Mouse (Mus musculus): Measurements from ENCODE around the gene Wdr61. TPM values are rescaled to one million over a fixed set of nuclear protein-coding genes. Genes with fewer than 3 reads are reported as not detected.

Gene Wdr61
- 22.5 and 29.2 TPM in 2 replicates for total RNA-seq (2017)

GRCm38 (mm10) chr9:54733921-54734638 lies at the start of gene Wdr61:
Gene Wdr61 (minus strand): TSS chr9:54734519.
- ATAC-seq (ENCODE audit: extremely low read depth, insufficient number of reproducible peaks, low FRiP score, poor library complexity, severe bottlenecking), result peak; percentile 91

GRCm38 (mm10) chr9:54784003-54784402 lies 49.7 kb upstream of the Wdr61 start:
- no peak for ATAC-seq (ENCODE audit: extremely low read depth, insufficient number of reproducible peaks, low FRiP score, poor library complexity, severe bottlenecking)

- ATAC-seq (ENCODE audit: extremely low read depth, insufficient number of reproducible peaks, low FRiP score, poor library complexity, severe bottlenecking), result no peak
Measured at GRCm38 (mm10) chr9:54782504-54782903, 48.2 kb upstream of the Wdr61 start.

GRCm38 (mm10) chr9:54779280-54779679 lies 45.0 kb upstream of the Wdr61 start:
- no peak for ATAC-seq (ENCODE audit: extremely low read depth, insufficient number of reproducible peaks, low FRiP score, poor library complexity, severe bottlenecking)

GRCm38 (mm10) chr9:54776451-54776982 lies 42.2 kb upstream of the Wdr61 start:
- no peak for ATAC-seq (ENCODE audit: extremely low read depth, insufficient number of reproducible peaks, low FRiP score, poor library complexity, severe bottlenecking)

- no peak for ATAC-seq (ENCODE audit: extremely low read depth, insufficient number of reproducible peaks, low FRiP score, poor library complexity, severe bottlenecking)
Measured at GRCm38 (mm10) chr9:54770140-54770780, 35.9 kb upstream of the Wdr61 start.

- no peak for ATAC-seq (ENCODE audit: extremely low read depth, insufficient number of reproducible peaks, low FRiP score, poor library complexity, severe bottlenecking)
Measured at GRCm38 (mm10) chr9:54765336-54766085, 31.2 kb upstream of the Wdr61 start.

- ATAC-seq (ENCODE audit: extremely low read depth, insufficient number of reproducible peaks, low FRiP score, poor library complexity, severe bottlenecking), result no peak
Measured at GRCm38 (mm10) chr9:54764561-54765217, 30.4 kb upstream of the Wdr61 start, which contains the start of gene Crabp1. Gene Crabp1 (plus strand): TSS chr9:54764748.

GRCm38 (mm10) chr9:54764091-54764490 lies 29.8 kb upstream of the Wdr61 start:
- no peak for ATAC-seq (ENCODE audit: extremely low read depth, insufficient number of reproducible peaks, low FRiP score, poor library complexity, severe bottlenecking)

- no peak for ATAC-seq (ENCODE audit: extremely low read depth, insufficient number of reproducible peaks, low FRiP score, poor library complexity, severe bottlenecking)
Measured at GRCm38 (mm10) chr9:54759592-54759991, 25.3 kb upstream of the Wdr61 start.

- no peak for ATAC-seq (ENCODE audit: extremely low read depth, insufficient number of reproducible peaks, low FRiP score, poor library complexity, severe bottlenecking)
Measured at GRCm38 (mm10) chr9:54752944-54753295, 18.6 kb upstream of the Wdr61 start.

GRCm38 (mm10) chr9:54752201-54752943 lies 18.1 kb upstream of the Wdr61 start:
- ATAC-seq (ENCODE audit: extremely low read depth, insufficient number of reproducible peaks, low FRiP score, poor library complexity, severe bottlenecking), result no peak

GRCm38 (mm10) chr9:54751684-54752083 lies 17.4 kb upstream of the Wdr61 start:
- ATAC-seq (ENCODE audit: extremely low read depth, insufficient number of reproducible peaks, low FRiP score, poor library complexity, severe bottlenecking), result no peak

GRCm38 (mm10) chr9:54750215-54750981 lies 16.1 kb upstream of the Wdr61 start:
- ATAC-seq (ENCODE audit: extremely low read depth, insufficient number of reproducible peaks, low FRiP score, poor library complexity, severe bottlenecking), result no peak

GRCm38 (mm10) chr9:54745740-54746370 lies 11.5 kb upstream of the Wdr61 start:
- ATAC-seq (ENCODE audit: extremely low read depth, insufficient number of reproducible peaks, low FRiP score, poor library complexity, severe bottlenecking), result no peak

- no peak for ATAC-seq (ENCODE audit: extremely low read depth, insufficient number of reproducible peaks, low FRiP score, poor library complexity, severe bottlenecking)
Measured at GRCm38 (mm10) chr9:54743891-54744290, 9.6 kb upstream of the Wdr61 start.

- no peak for ATAC-seq (ENCODE audit: extremely low read depth, insufficient number of reproducible peaks, low FRiP score, poor library complexity, severe bottlenecking)
Measured at GRCm38 (mm10) chr9:54738376-54738775, 4.1 kb upstream of the Wdr61 start.
